ENCODE assay signal across 8 mouse cellular contexts in the genomic region with DNA sequence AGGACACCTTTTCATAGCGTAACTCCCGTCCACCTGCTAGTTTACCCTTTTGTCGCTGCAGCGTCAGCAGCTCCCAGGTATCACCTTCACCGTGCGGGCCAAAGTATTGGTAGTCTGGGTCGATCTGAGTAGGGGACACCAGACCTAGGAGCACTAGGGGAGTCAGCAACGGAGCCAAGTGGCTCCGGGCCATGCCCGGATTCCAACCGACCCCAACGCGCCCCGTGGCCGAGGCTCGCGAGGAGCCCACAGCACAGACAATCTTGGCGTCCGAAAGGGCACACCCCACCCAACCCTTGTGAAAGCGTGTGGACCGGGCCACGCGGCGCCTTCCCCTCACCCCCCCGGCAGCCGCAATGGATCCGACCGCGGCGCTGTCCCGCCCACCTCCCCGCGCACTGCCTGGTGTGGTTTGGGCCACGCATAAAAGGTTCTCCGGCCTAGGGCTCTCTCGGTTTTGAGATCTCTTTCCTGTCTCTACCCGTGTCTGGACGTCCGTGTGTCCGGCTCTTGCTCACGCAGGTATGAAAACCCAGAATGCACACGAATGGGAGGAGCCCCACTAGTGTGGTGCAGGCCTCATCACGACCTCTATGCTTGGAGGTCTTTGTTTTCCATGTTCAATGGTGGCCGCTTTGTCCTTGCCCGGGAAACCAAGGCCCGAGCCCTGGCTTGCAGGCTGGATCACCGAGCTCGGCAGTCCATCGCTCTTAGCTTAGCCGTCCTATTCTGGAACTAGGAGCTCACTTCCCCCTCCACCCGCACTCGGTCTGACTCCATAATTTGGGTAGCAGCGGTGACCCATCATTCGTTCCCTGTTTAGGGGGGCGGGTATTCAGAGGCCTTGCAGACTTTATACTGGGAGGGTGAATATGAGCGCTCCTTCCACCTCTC. TPM values are rescaled to one million over a fixed set of nuclear protein-coding genes. Genes with fewer than 3 reads are reported as not detected.
A peak's percentile ranks its signal among the peaks of the same experiment; 100 is the strongest.
DNase-seq lines count a peak whose midpoint lies in the region; ATAC-seq and TF ChIP-seq lines count a peak whose summit lies in the region.

Gene Gm49661, minus strand, starts transcription at position 193 of the 894 bp plus-strand sequence.
Gene Prdx2, plus strand, starts transcription at position 347 of the 894 bp plus-strand sequence.
Gene Rnaseh2a, minus strand, starts transcription at position 527 of the 894 bp plus-strand sequence.

- WGBS in heart, embryonic 13.5 days, result under 1% methylated on average over 56 of the region's 56 CpGs
- under 1% methylated on average over 56 of the region's 56 CpGs for WGBS in kidney, embryonic 16.5 days
- WGBS in liver, embryonic 12.5 days (ENCODE audit: insufficient replicate concordance), result under 1% methylated on average over 56 of the region's 56 CpGs

- peak within 1 kb of the TSS; percentile 88 for H3K4me2 ChIP-seq in CH12.LX (ENCODE audit: insufficient read depth, low read depth, poor library complexity, severe bottlenecking)
- peak within 1 kb of the TSS; percentile 99 for H3K4me2 ChIP-seq in heart, embryonic 13.5 days
- H3K4me2 ChIP-seq in kidney, embryonic 16.5 days (replicated peaks; ENCODE audit: low read depth, low read length), result peak within 1 kb of the TSS; percentile 82
- peak within 1 kb of the TSS; percentile 94 for H3K4me2 ChIP-seq in liver, embryonic 12.5 days
- H3K4me2 ChIP-seq in myocyte (ENCODE audit: low read depth), result peak within 1 kb of the TSS; percentile 71

- peaks cover 18 to 44% of the 10 kb centered on the region in 2 experiments for H3K4me1 ChIP-seq in CH12.LX (ENCODE audit: control insufficient read depth in 1 of 2, insufficient read depth in 2 of 2)
- peaks cover 22% of the 10 kb centered on the region for H3K4me1 ChIP-seq in bone marrow macrophage, adult 2 months (ENCODE audit: control insufficient read depth, insufficient read depth, low read length)
- peaks cover 80% of the 10 kb centered on the region for H3K4me1 ChIP-seq in erythroblast, embryonic 14.5 days (ENCODE audit: control insufficient read depth)
- H3K4me1 ChIP-seq in heart, embryonic 13.5 days, result peaks cover 48% of the 10 kb centered on the region
- H3K4me1 ChIP-seq in kidney, embryonic 16.5 days (ENCODE audit: insufficient read depth, low read length), result peaks cover 37% of the 10 kb centered on the region
- H3K4me1 ChIP-seq in liver, embryonic 12.5 days, result peaks cover 81% of the 10 kb centered on the region

- no peak for TF ChIP-seq RAD21 in CH12.LX (IDR thresholded peaks at IDR 0.05; ENCODE audit: low read depth, low read length)

- TF ChIP-seq EP300 in CH12.LX (IDR thresholded peaks at IDR 0.05; ENCODE audit: low read length), result no peak

- no peaks in the 10 kb centered on the region for H3K27me3 ChIP-seq in CH12.LX (replicated peaks)
- no peaks in the 10 kb centered on the region for H3K27me3 ChIP-seq in erythroblast, embryonic 14.5 days (ENCODE audit: control insufficient read depth)
- H3K27me3 ChIP-seq in heart, embryonic 13.5 days (replicated peaks), result no peaks in the 10 kb centered on the region
- H3K27me3 ChIP-seq in kidney, embryonic 16.5 days (ENCODE audit: insufficient read depth, low read length), result no peaks in the 10 kb centered on the region
- H3K27me3 ChIP-seq in liver, embryonic 12.5 days (replicated peaks), result no peaks in the 10 kb centered on the region
- no peaks in the 10 kb centered on the region for H3K27me3 ChIP-seq in myocyte (ENCODE audit: control insufficient read depth, insufficient read depth, insufficient read length)

- TF ChIP-seq CTCF in CH12.LX (conservative IDR thresholded peaks at IDR 0.05 in 1 of 2, IDR thresholded peaks at IDR 0.05 in 1 of 2; ENCODE audit: low read depth in 2 of 2, low read length in 2 of 2), result no peak
- no peak for TF ChIP-seq CTCF in bone marrow macrophage, adult 2 months (IDR thresholded peaks at IDR 0.05; ENCODE audit: low read depth, low read length)

- H3K9me3 ChIP-seq in CH12.LX (replicated peaks; ENCODE audit: low read length), result no peaks in the 10 kb centered on the region
- H3K9me3 ChIP-seq in erythroblast, embryonic 14.5 days (ENCODE audit: control insufficient read depth, low read length), result peaks cover 2% of the 10 kb centered on the region; the same call in 1 of the 2 replicates
- no peaks in the 10 kb centered on the region for H3K9me3 ChIP-seq in heart, embryonic 13.5 days
- H3K9me3 ChIP-seq in kidney, embryonic 16.5 days (ENCODE audit: low read length), result no peaks in the 10 kb centered on the region
- H3K9me3 ChIP-seq in liver, embryonic 12.5 days (replicated peaks), result no peaks in the 10 kb centered on the region

- ATAC-seq in heart, embryonic 13.5 days (ENCODE audit: extremely low read depth, insufficient number of reproducible peaks, low FRiP score, low TSS enrichment), result peak; percentile 70
- ATAC-seq in kidney, embryonic 16.5 days (ENCODE audit: low FRiP score, low TSS enrichment), result peak; percentile 72
- ATAC-seq in liver, embryonic 12.5 days, result peak; percentile 66

- H3K36me3 ChIP-seq in CH12.LX (replicated peaks in 1 of 2; ENCODE audit: control insufficient read depth in 1 of 2, insufficient read depth in 1 of 2, low read length in 1 of 2), result peaks cover 19 to 36% of the 10 kb centered on the region in 2 experiments
- peaks cover 67% of the 10 kb centered on the region for H3K36me3 ChIP-seq in erythroblast, embryonic 14.5 days (ENCODE audit: control insufficient read depth)
- H3K36me3 ChIP-seq in heart, embryonic 13.5 days, result peaks cover 39% of the 10 kb centered on the region
- peaks cover 32% of the 10 kb centered on the region for H3K36me3 ChIP-seq in kidney, embryonic 16.5 days (ENCODE audit: insufficient read depth, low read length)
- H3K36me3 ChIP-seq in liver, embryonic 12.5 days, result peaks cover 44% of the 10 kb centered on the region
- peaks cover 7% of the 10 kb centered on the region for H3K36me3 ChIP-seq in myocyte (ENCODE audit: control insufficient read depth, insufficient read depth)

- H3K9ac ChIP-seq in CH12.LX (ENCODE audit: insufficient read depth, low read depth), result peak within 1 kb of the TSS; percentile 84
- H3K9ac ChIP-seq in heart, embryonic 13.5 days, result peak within 1 kb of the TSS; percentile 90
- peak within 1 kb of the TSS; percentile 75 for H3K9ac ChIP-seq in kidney, embryonic 16.5 days (replicated peaks; ENCODE audit: low read length)
- peak within 1 kb of the TSS; percentile 94 for H3K9ac ChIP-seq in liver, embryonic 12.5 days

- peak; percentile 52 for DNase-seq in CH12.LX (ENCODE audit: extremely low read depth)
- peak; percentile 85 for DNase-seq in testis, postnatal 10 days (ENCODE audit: low spot score)

- H3K4me3 ChIP-seq in CH12.LX (replicated peaks in 1 of 3; ENCODE audit: low read depth in 2 of 3, low read length in 2 of 3, poor library complexity in 1 of 3) (peak within 1 kb of the TSS; percentile 77 to 90 (median 79)), myocyte (peak within 1 kb of the TSS; percentile 99)
- H3K4me3 ChIP-seq in bone marrow macrophage, adult 2 months (ENCODE audit: insufficient read depth, low read length), result peak within 1 kb of the TSS; percentile 80
- peak within 1 kb of the TSS; percentile 79 for H3K4me3 ChIP-seq in erythroblast, embryonic 14.5 days (replicated peaks)
- peak within 1 kb of the TSS; percentile 67 for H3K4me3 ChIP-seq in heart, embryonic 13.5 days
- H3K4me3 ChIP-seq in kidney, embryonic 16.5 days (ENCODE audit: low read length), result peak within 1 kb of the TSS; percentile 57
- H3K4me3 ChIP-seq in liver, embryonic 12.5 days, result peak within 1 kb of the TSS; percentile 81

- peak; percentile 95 for TF ChIP-seq POLR2A in CH12.LX (IDR thresholded peaks at IDR 0.05; ENCODE audit: low read depth, low read length)
- peak; percentile 85; the same call in 1 of the 2 replicates for TF ChIP-seq POLR2A in bone marrow macrophage, adult 2 months (IDR thresholded peaks at IDR 0.05; ENCODE audit: borderline replicate concordance, low read depth, low read length)
- TF ChIP-seq POLR2A in myocyte (IDR thresholded peaks at IDR 0.05; ENCODE audit: insufficient read length, low read depth), result peak; percentile 73

- peak within 1 kb of the TSS; percentile 79 for H3ac ChIP-seq in myocyte (ENCODE audit: control insufficient read depth, insufficient read length)

- dilution Hi-C loops in CH12.LX (cut with MboI; ENCODE audit: extremely low pct_ligation_motif_present, extremely low pct_unique_long_range_greater_than_20kb, low sequenced_read_pairs), result no loop called here

- peaks cover 9% of the 10 kb centered on the region for H3K79me2 ChIP-seq in CH12.LX (replicated peaks; ENCODE audit: control insufficient read depth, extremely low read depth, insufficient read depth, poor library complexity, severe bottlenecking)
- peaks cover 14% of the 10 kb centered on the region for H3K79me2 ChIP-seq in myocyte (ENCODE audit: control insufficient read depth, insufficient read depth)

- in situ Hi-C loops in CH12.LX (cut with MboI; ENCODE audit: low pct_ligation_motif_present, low pct_unique_long_range_greater_than_20kb, low sequenced_read_pairs), result loop anchor here (5.0 kb wide), 1 partner anchor 38 kb away; no protein-coding TSS in a partner anchor

- peak within 1 kb of the TSS; percentile 41 for H3K27ac ChIP-seq in CH12.LX (ENCODE audit: insufficient read depth, low read depth)
- H3K27ac ChIP-seq in bone marrow macrophage, adult 2 months (ENCODE audit: insufficient read depth, low read depth, low read length), result peak within 1 kb of the TSS; percentile 87
- peak within 1 kb of the TSS; percentile 88 for H3K27ac ChIP-seq in heart, embryonic 13.5 days (replicated peaks)
- H3K27ac ChIP-seq in kidney, embryonic 16.5 days (ENCODE audit: low read length), result peak within 1 kb of the TSS; percentile 89
- H3K27ac ChIP-seq in liver, embryonic 12.5 days, result peak within 1 kb of the TSS; percentile 97

RNA-seq across cellular contexts. Expression of gene Gm49661, which starts in this region (rescaled TPM):
- total RNA-seq in CH12.LX (2012; rRNA removed) (1.8 and 3.1 TPM in 2 replicates), CH12.LX (2014; rRNA removed) (not detected in 2 replicates)
- polyA plus RNA-seq in CH12.LX (2012; ENCODE audit: insufficient read length, low read depth) (not detected in 2 replicates), myocyte (2012; fragmentation: generic; extraction: Trizol) (not detected)
- polyA plus RNA-seq in bone marrow macrophage, adult 2 months (2012; ENCODE audit: insufficient read depth, insufficient read length, missing spikeins), result not detected in 2 replicates
- polyA plus RNA-seq in erythroblast, embryonic 14.5 days (2012), result not detected in 2 replicates
- polyA plus RNA-seq in heart, embryonic 13.5 days (2015; fragmentation: Nextera tagmentation; extraction: Ambion mirVana), result not detected in 2 replicates
- polyA plus RNA-seq in kidney, embryonic 16.5 days (2015; fragmentation: Nextera tagmentation; extraction: Ambion mirVana), result not detected in 2 replicates
- polyA plus RNA-seq in liver, embryonic 12.5 days (2016; fragmentation: Nextera tagmentation; extraction: Ambion mirVana), result 1.1 TPM in 1 of 2 replicates, not detected in the other

RNA-seq across cellular contexts. Expression of gene Prdx2, which starts in this region (rescaled TPM):
- total RNA-seq in CH12.LX (2012; rRNA removed) (218 and 231 TPM in 2 replicates), CH12.LX (2014; rRNA removed) (231 and 232 TPM in 2 replicates)
- polyA plus RNA-seq in CH12.LX (2012; ENCODE audit: insufficient read length, low read depth) (158 and 159 TPM in 2 replicates), myocyte (2012; fragmentation: generic; extraction: Trizol) (432 TPM)
- 267 and 279 TPM in 2 replicates for polyA plus RNA-seq in bone marrow macrophage, adult 2 months (2012; ENCODE audit: insufficient read depth, insufficient read length, missing spikeins)
- 111 and 222 TPM in 2 replicates for polyA plus RNA-seq in erythroblast, embryonic 14.5 days (2012)
- 733 and 747 TPM in 2 replicates for polyA plus RNA-seq in heart, embryonic 13.5 days (2015; fragmentation: Nextera tagmentation; extraction: Ambion mirVana)
- 810 and 819 TPM in 2 replicates for polyA plus RNA-seq in kidney, embryonic 16.5 days (2015; fragmentation: Nextera tagmentation; extraction: Ambion mirVana)
- polyA plus RNA-seq in liver, embryonic 12.5 days (2016; fragmentation: Nextera tagmentation; extraction: Ambion mirVana), result 1,859 and 1,895 TPM in 2 replicates

RNA-seq across cellular contexts. Expression of gene Rnaseh2a, which starts in this region (rescaled TPM):
- total RNA-seq in CH12.LX (2012; rRNA removed), result 104 and 115 TPM in 2 replicates
- 71.6 and 76.2 TPM in 2 replicates for total RNA-seq in CH12.LX (2014; rRNA removed)
- 83.1 and 88.1 TPM in 2 replicates for polyA plus RNA-seq in CH12.LX (2012; ENCODE audit: insufficient read length, low read depth)
- polyA plus RNA-seq in bone marrow macrophage, adult 2 months (2012; ENCODE audit: insufficient read depth, insufficient read length, missing spikeins), result 39.8 and 40.7 TPM in 2 replicates
- 162 and 179 TPM in 2 replicates for polyA plus RNA-seq in erythroblast, embryonic 14.5 days (2012)
- polyA plus RNA-seq in heart, embryonic 13.5 days (2015; fragmentation: Nextera tagmentation; extraction: Ambion mirVana), result 82.8 and 83.4 TPM in 2 replicates
- 137 and 138 TPM in 2 replicates for polyA plus RNA-seq in kidney, embryonic 16.5 days (2015; fragmentation: Nextera tagmentation; extraction: Ambion mirVana)
- polyA plus RNA-seq in liver, embryonic 12.5 days (2016; fragmentation: Nextera tagmentation; extraction: Ambion mirVana), result 149 and 150 TPM in 2 replicates
- 74.1 TPM for polyA plus RNA-seq in myocyte (2012; fragmentation: generic; extraction: Trizol)

Comparison
In these comparisons a context has a peak if more than half of its experiments do, and no peak if none do; other contexts are left out.
1. Peak in every context shown above with its lines: DNase-seq, ATAC-seq, H3K4me3 ChIP-seq and H3K27ac ChIP-seq.
2. H3K27ac ChIP-seq: peak in every context shown above with its lines; median percentile 97 in liver, embryonic 12.5 days; 89 in kidney, embryonic 16.5 days; 88 in heart, embryonic 13.5 days; 87 in bone marrow macrophage, adult 2 months; 41 in CH12.LX.